Mouse (Mus musculus): ENCODE results near the gene Pus10. TPM values are rescaled to one million over a fixed set of nuclear protein-coding genes. Genes with fewer than 3 reads are reported as not detected.

Pus10 gene
- polyA plus RNA-seq, 1 experiment from 2014 or later = 31.1 TPM

Other genes starting within 250 kb of the Pus10 start
- 119 and 123 TPM in 2 replicates for gene Ahsa2, start 167.6 kb upstream of the Pus10 start, polyA plus RNA-seq (2016; fragmentation: Nextera tagmentation; extraction: Ambion mirVana)
- gene 1700093K21Rik, start 144.5 kb upstream of the Pus10 start, polyA plus RNA-seq (2016; fragmentation: Nextera tagmentation; extraction: Ambion mirVana) = not detected in 2 replicates
- gene 0610010F05Rik, start 32.0 kb upstream of the Pus10 start, polyA plus RNA-seq (2016; fragmentation: Nextera tagmentation; extraction: Ambion mirVana) = 27.0 and 28.0 TPM in 2 replicates
- gene Pex13, start 285 bp downstream of the Pus10 start, polyA plus RNA-seq (2016; fragmentation: Nextera tagmentation; extraction: Ambion mirVana) = 47.9 and 49.7 TPM in 2 replicates
- 0.83 and 0.93 TPM in 2 replicates for gene Rel, start 105.3 kb downstream of the Pus10 start, polyA plus RNA-seq (2016; fragmentation: Nextera tagmentation; extraction: Ambion mirVana)
- 22.7 and 25.7 TPM in 2 replicates for gene Papolg, start 229.6 kb downstream of the Pus10 start, polyA plus RNA-seq (2016; fragmentation: Nextera tagmentation; extraction: Ambion mirVana)